Mouse (Mus musculus) stomach, embryonic 16.5 days (tissue): Measurements from ENCODE around the gene Zfp791. TPM values are rescaled to one million over a fixed set of nuclear protein-coding genes. Genes with fewer than 3 reads are reported as not detected.
A peak's percentile ranks its signal among the peaks of the same experiment; 100 is the strongest.

ENCODE experiments used
- ATAC-seq: fragments of 200-750 bp; cut with Nextera tagmentation; 2 replicates; pipeline ENCODE4 v1.8.0; 2017; ENCODE audit warnings: moderate number of reproducible peaks, moderate TSS enrichment; ENCODE audit not compliant: insufficient read depth, low FRiP score
- H3K27ac ChIP-seq: fragments of 300-500 bp; sonication (generic); 2 replicates; pipeline ENCODE4 v1.5.1; 2014; ENCODE audit warnings: low read length
- H3K27me3 ChIP-seq: fragments of 300-500 bp; sonication (generic); 2 replicates; pipeline ENCODE4 v1.6.1; 2014; ENCODE audit warnings: low read length, control low read depth, mixed read lengths; ENCODE audit not compliant: control insufficient read depth, insufficient read depth
- H3K36me3 ChIP-seq: fragments of 300-500 bp; sonication (generic); 2 replicates; pipeline ENCODE4 v1.6.1; 2014; ENCODE audit warnings: low read length; ENCODE audit not compliant: control insufficient read depth, insufficient read depth
- H3K4me1 ChIP-seq: fragments of 300-500 bp; sonication (generic); 2 replicates; pipeline ENCODE4 v1.6.1; 2014; ENCODE audit warnings: low read length, control low read depth, mixed read lengths; ENCODE audit not compliant: control insufficient read depth, insufficient read depth
- H3K4me2 ChIP-seq: fragments of 300-500 bp; sonication (generic); 2 replicates; pipeline ENCODE4 v1.6.1; 2014; ENCODE audit warnings: low read depth, low read length, mixed read lengths
- H3K4me3 ChIP-seq: fragments of 300-500 bp; sonication (generic); replicated peaks from 2 replicates; pipeline ENCODE4 v1.5.1; 2014; ENCODE audit warnings: mild to moderate bottlenecking, low read length
- H3K9ac ChIP-seq: fragments of 300-500 bp; sonication (generic); 2 replicates; pipeline ENCODE4 v1.6.1; 2014; ENCODE audit warnings: low read length
- H3K9me3 ChIP-seq: fragments of 300-500 bp; sonication (generic); replicated peaks from 2 replicates; pipeline ENCODE4 v1.6.1; 2016; ENCODE audit warnings: low read length, control low read depth; ENCODE audit not compliant: control insufficient read depth
- WGBS: fragments of 180-500 bp; shearing (Covaris S2); extraction: QIAGEN DNeasy Blood & Tissue Kit; methylation state at CpG from one replicate; pipeline ENCODE4 v1.1.7; 2014; 5-methylcytosine and 5-hydroxymethylcytosine counted together
- polyA plus RNA-seq: library from polyadenylated mRNA; unstranded; fragments of >200 nt; fragmentation: Nextera tagmentation; extraction: Ambion mirVana; gene quantifications from 2 replicates; pipeline ENCODE4 v1.2.1, GENCODE M21; 2015

The Zfp791 gene
- polyA plus RNA-seq, 1 experiment from 2014 or later = 3.0 TPM

DNA sequence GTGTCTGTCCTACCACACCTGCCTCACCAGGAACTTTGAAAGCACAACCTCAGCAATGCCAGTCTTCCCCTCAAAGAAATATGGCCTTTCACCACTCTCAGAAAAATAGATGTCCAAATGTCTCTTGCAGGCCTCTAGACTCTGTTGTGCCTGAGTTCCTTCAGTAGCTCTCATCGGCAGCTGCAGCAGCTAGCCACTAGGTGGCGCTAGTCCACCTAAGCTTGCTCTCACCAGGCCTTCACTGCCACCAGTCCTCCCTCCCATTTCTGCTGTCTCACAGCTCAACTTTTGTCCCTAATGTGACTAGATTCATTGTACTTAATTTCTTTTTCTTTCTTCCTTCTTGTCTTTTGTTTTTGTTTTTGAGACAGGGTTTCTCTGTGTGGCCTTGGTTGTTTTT is 45.9 kb downstream of the Zfp791 start:
- no peak overlapping the region for H3K4me2 ChIP-seq
- H3K27ac ChIP-seq = no peak overlapping the region
- no peaks in the 10 kb centered on the region for H3K9me3 ChIP-seq
- WGBS = 2% methylated on average over 2 of the region's 2 CpGs
- H3K9ac ChIP-seq = no peak overlapping the region
- H3K4me3 ChIP-seq = no peak overlapping the region
- H3K36me3 ChIP-seq = no peaks in the 10 kb centered on the region; the same call in 1 of the 2 replicates
- H3K4me1 ChIP-seq = peaks cover 17% of the 10 kb centered on the region
- H3K27me3 ChIP-seq = no peaks in the 10 kb centered on the region
- peak; percentile 58; the same call in 1 of the 2 replicates for ATAC-seq

DNA sequence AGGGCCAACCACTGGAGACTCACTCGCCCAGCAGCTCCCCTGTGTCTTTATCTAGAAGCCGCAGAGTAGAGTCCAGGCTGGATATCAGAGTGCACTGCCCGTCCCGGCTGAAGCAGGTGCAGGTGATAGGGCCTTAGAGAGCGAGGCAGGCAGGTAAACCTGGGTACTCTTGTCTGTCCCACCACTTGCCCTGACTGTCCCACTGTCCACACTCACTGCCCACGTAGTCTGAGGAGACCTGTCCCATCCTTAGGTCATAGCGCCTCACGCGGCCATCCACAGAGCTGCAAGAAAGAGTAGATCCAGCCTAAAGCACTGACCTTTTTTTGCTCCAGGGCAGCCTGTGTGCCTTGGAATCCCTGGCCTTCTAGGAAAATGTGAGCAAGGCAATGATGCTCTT is 46.9 kb downstream of the Zfp791 start:
- Histone ChIP-seq H3K4me3 (no peak overlapping the region), H3K9ac (no peak overlapping the region), H3K27me3 (no peaks in the 10 kb centered on the region), H3K4me2 (no peak overlapping the region), H3K36me3 (no peaks in the 10 kb centered on the region; the same call in 1 of the 2 replicates), H3K27ac (no peak overlapping the region), H3K9me3 (no peaks in the 10 kb centered on the region), H3K4me1 (peaks cover 17% of the 10 kb centered on the region)
- WGBS = 64% methylated on average over 9 of the region's 9 CpGs
- ATAC-seq = no peak

GRCm38 (mm10) chr8:85074617-85075016 is 48.3 kb downstream of the Zfp791 start:
- Histone ChIP-seq H3K9ac (no peak overlapping the region), H3K4me3 (no peak overlapping the region), H3K9me3 (no peaks in the 10 kb centered on the region), H3K36me3 (no peaks in the 10 kb centered on the region; the same call in 1 of the 2 replicates), H3K27me3 (no peaks in the 10 kb centered on the region), H3K27ac (no peak overlapping the region), H3K4me2 (no peak overlapping the region), H3K4me1 (peaks cover 14% of the 10 kb centered on the region)
- WGBS = 82% methylated on average over 10 of the region's 10 CpGs
- ATAC-seq = no peak

- no peak for ATAC-seq
- H3K9me3 ChIP-seq = no peaks in the 10 kb centered on the region
- peaks cover 11% of the 10 kb centered on the region for H3K4me1 ChIP-seq
- WGBS = 83% methylated on average over 10 of the region's 10 CpGs
- no peak overlapping the region for H3K4me2 ChIP-seq
- H3K4me3 ChIP-seq = no peak overlapping the region
- no peak overlapping the region for H3K27ac ChIP-seq
- H3K9ac ChIP-seq = no peak overlapping the region
- no peaks in the 10 kb centered on the region for H3K27me3 ChIP-seq
- no peaks in the 10 kb centered on the region; the same call in 1 of the 2 replicates for H3K36me3 ChIP-seq
These were observed 48.7 kb downstream of the Zfp791 start for GRCm38 (mm10) chr8:85074167-85074566.

DNA sequence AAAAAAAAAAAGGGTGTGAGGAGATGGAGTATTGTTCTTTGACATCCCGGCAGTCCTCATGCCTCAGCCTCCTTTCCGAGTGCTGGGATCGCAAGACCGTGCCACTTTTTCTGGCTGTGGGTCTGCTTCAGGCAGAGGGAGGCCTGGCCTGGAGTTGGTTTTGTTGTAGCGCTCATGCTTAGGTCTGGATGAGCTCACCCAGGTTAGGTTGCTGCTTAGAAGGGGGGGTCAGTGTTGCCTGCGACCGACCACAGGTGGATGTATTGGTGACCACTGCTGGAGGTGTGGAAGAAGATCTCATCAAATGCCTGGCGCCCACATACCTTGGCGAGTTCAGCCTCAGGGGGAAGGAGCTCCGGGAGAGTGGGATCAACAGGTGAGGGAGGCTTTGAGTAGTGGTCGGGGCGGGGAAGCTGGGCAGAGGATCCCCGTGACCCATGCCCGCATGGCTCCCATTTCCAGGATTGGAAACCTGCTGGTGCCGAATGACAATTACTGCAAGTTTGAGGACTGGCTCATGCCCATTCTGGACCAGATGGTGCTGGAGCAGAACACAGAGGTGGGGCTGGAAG is 49.8 kb downstream of the Zfp791 start:
- Histone ChIP-seq H3K27ac (no peak overlapping the region), H3K4me2 (no peak overlapping the region), H3K9me3 (no peaks in the 10 kb centered on the region), H3K9ac (no peak overlapping the region), H3K4me3 (no peak overlapping the region), H3K36me3 (no peaks in the 10 kb centered on the region; the same call in 1 of the 2 replicates), H3K27me3 (no peaks in the 10 kb centered on the region), H3K4me1 (peaks cover 11% of the 10 kb centered on the region)
- 92% methylated on average over 15 of the region's 15 CpGs for WGBS
- ATAC-seq = no peak

- Histone ChIP-seq H3K36me3 (no peaks in the 10 kb centered on the region; the same call in 1 of the 2 replicates), H3K27me3 (no peaks in the 10 kb centered on the region), H3K4me1 (peaks cover 11% of the 10 kb centered on the region), H3K27ac (peak overlapping the region; percentile 97), H3K4me2 (peak overlapping the region; percentile 94), H3K4me3 (peak overlapping the region; percentile 86), H3K9me3 (no peaks in the 10 kb centered on the region), H3K9ac (peak overlapping the region; percentile 98)
- 31% methylated on average over 9 of the region's 9 CpGs for WGBS
- ATAC-seq = no peak
These were observed 50.4 kb downstream of the Zfp791 start for GRCm38 (mm10) chr8:85072364-85072929.

DNA sequence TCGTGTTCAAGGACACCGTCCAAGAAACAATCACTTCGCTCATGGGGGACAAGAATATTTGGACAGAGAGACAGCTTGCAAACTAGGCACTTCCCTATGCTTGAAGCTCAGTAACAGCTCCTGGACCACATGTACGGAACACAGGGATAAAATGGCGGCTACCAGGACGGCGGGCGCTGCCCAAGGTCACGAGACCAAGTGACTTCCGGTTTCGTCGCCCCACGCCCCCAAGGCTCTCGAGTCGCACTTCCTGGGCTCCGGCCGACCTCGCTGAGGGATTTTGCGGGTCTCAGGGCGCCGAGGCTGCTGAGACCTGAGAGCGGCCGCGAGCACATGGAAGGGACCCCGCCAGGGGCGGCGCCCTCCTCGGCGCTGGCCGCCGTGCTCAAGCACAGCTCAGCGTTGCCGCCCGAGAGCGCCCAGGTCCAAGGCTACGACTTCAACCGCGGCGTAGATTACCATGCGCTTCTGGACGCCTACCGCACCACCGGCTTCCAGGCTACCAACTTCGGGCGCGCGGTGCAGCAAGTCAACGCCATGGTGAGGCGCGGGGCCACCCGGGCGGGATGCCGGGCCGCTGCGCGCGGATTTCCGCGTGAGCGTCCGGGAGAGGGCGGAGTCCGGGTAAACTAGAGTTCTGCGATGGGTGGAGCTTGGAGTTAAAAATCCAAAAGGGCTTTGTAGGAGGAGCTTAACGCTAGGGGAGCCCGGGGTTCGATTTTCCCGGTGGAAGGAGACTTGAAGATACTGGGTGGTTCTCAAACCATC is 51.2 kb downstream of the Zfp791 start, which contains the start of gene Dhps:
Gene Dhps, plus strand, starts transcription at position 244 of the 768 bp plus-strand sequence.
- H3K27ac ChIP-seq = peak within 1 kb of the TSS; percentile 97
- peaks cover 11% of the 10 kb centered on the region for H3K4me1 ChIP-seq
- peak; percentile 91 for ATAC-seq
- H3K4me3 ChIP-seq = peak within 1 kb of the TSS; percentile 86
- no peaks in the 10 kb centered on the region for H3K27me3 ChIP-seq
- no peaks in the 10 kb centered on the region for H3K9me3 ChIP-seq
- WGBS = under 1% methylated on average over 68 of the region's 68 CpGs
- peak within 1 kb of the TSS; percentile 98 for H3K9ac ChIP-seq
- peak within 1 kb of the TSS; percentile 94 for H3K4me2 ChIP-seq
- H3K36me3 ChIP-seq = no peaks in the 10 kb centered on the region; the same call in 1 of the 2 replicates

GRCm38 (mm10) chr8:85071041-85071440 is 51.9 kb downstream of the Zfp791 start:
- peaks cover 11% of the 10 kb centered on the region for H3K4me1 ChIP-seq
- ATAC-seq = no peak
- H3K9ac ChIP-seq = peak overlapping the region; percentile 98
- H3K9me3 ChIP-seq = no peaks in the 10 kb centered on the region
- H3K4me2 ChIP-seq = peak overlapping the region; percentile 94
- H3K4me3 ChIP-seq = peak overlapping the region; percentile 86
- H3K27me3 ChIP-seq = no peaks in the 10 kb centered on the region
- no peaks in the 10 kb centered on the region; the same call in 1 of the 2 replicates for H3K36me3 ChIP-seq
- peak overlapping the region; percentile 97 for H3K27ac ChIP-seq
- 79% methylated on average over 5 of the region's 5 CpGs for WGBS

GRCm38 (mm10) chr8:85067982-85068381 is 54.9 kb downstream of the Zfp791 start, which contains the start of gene Gm5741:
TSS of gene Gm5741 (minus strand) at chr8:85067982.
- ATAC-seq = no peak
- Histone ChIP-seq H3K27me3 (no peaks in the 10 kb centered on the region), H3K36me3 (no peaks in the 10 kb centered on the region), H3K9me3 (no peaks in the 10 kb centered on the region), H3K4me2 (no peak within 1 kb of the TSS), H3K27ac (no peak within 1 kb of the TSS), H3K9ac (no peak within 1 kb of the TSS), H3K4me3 (no peak within 1 kb of the TSS), H3K4me1 (peaks cover 11% of the 10 kb centered on the region)
